Mouse (Mus musculus) kidney, embryonic 14.5 days (tissue): ENCODE results near the gene Sdr9c7. TPM values are rescaled to one million over a fixed set of nuclear protein-coding genes. Genes with fewer than 3 reads are reported as not detected.
A peak's percentile ranks its signal among the peaks of the same experiment; 100 is the strongest.

Experiments used
- ATAC-seq: fragments of 200-750 bp; cut with Nextera tagmentation; 2 replicates; pipeline ENCODE4 v1.8.0; 2017; ENCODE audit warnings: moderate number of reproducible peaks, mild to moderate bottlenecking, moderate TSS enrichment, moderate library complexity; ENCODE audit not compliant: low FRiP score, low TSS enrichment
- H3K27ac ChIP-seq: fragments of 300-500 bp; sonication (generic); 2 replicates; pipeline ENCODE4 v1.5.1; 2014; ENCODE audit warnings: low read depth, mild to moderate bottlenecking, low read length, moderate library complexity, mixed read lengths
- H3K27me3 ChIP-seq: fragments of 300-500 bp; sonication (generic); 2 replicates; pipeline ENCODE4 v1.6.1; 2014; ENCODE audit warnings: mild to moderate bottlenecking, low read length; ENCODE audit not compliant: control insufficient read depth, insufficient read depth
- H3K36me3 ChIP-seq: fragments of 300-500 bp; sonication (generic); 2 replicates; pipeline ENCODE4 v1.6.1; 2014; ENCODE audit warnings: low read length, mixed read lengths; ENCODE audit not compliant: control insufficient read depth, insufficient read depth
- H3K4me1 ChIP-seq: fragments of 300-500 bp; sonication (generic); 2 replicates; pipeline ENCODE4 v1.6.1; 2014; ENCODE audit warnings: low read length, mixed read lengths; ENCODE audit not compliant: control insufficient read depth, insufficient read depth
- H3K4me2 ChIP-seq: fragments of 300-500 bp; sonication (generic); replicated peaks from 2 replicates; pipeline ENCODE4 v1.6.1; 2014; ENCODE audit warnings: low read depth, mild to moderate bottlenecking, low read length
- H3K4me3 ChIP-seq: fragments of 300-500 bp; sonication (generic); 2 replicates; pipeline ENCODE4 v1.5.1; 2014; ENCODE audit warnings: mild to moderate bottlenecking, low read length
- H3K9ac ChIP-seq: fragments of 300-500 bp; sonication (generic); 2 replicates; pipeline ENCODE4 v1.6.1; 2014; ENCODE audit warnings: low read depth, mild to moderate bottlenecking, low read length, moderate library complexity
- H3K9me3 ChIP-seq: fragments of 300-500 bp; sonication (generic); 2 replicates; pipeline ENCODE4 v1.6.1; 2016; ENCODE audit warnings: low read length; ENCODE audit not compliant: control insufficient read depth
- WGBS: fragments of 180-500 bp; shearing (Covaris S2); extraction: QIAGEN DNeasy Blood & Tissue Kit; methylation state at CpG from one replicate; pipeline ENCODE4 v1.1.7; 2014; 5-methylcytosine and 5-hydroxymethylcytosine counted together
- polyA plus RNA-seq: library from polyadenylated mRNA; unstranded; fragments of >200 nt; fragmentation: Nextera tagmentation; extraction: Ambion mirVana; gene quantifications from 2 replicates; pipeline ENCODE4 v1.2.1, GENCODE M21; 2014

The Sdr9c7 gene
- polyA plus RNA-seq, 1 experiment from 2014 or later = not detected

- no peaks in the 10 kb centered on the region for H3K9me3 ChIP-seq
- no peak overlapping the region for H3K4me2 ChIP-seq
- peak; percentile 82 for ATAC-seq
- H3K27ac ChIP-seq = no peak overlapping the region
- no peak overlapping the region for H3K9ac ChIP-seq
- no peaks in the 10 kb centered on the region for H3K36me3 ChIP-seq
- WGBS = 26% methylated on average over 5 of the region's 5 CpGs
- no peaks in the 10 kb centered on the region for H3K4me1 ChIP-seq
- no peaks in the 10 kb centered on the region for H3K27me3 ChIP-seq
- no peak overlapping the region for H3K4me3 ChIP-seq
Measured at GRCm38 (mm10) chr10:127945432-127946064, 47.2 kb downstream of the Sdr9c7 start.

- H3K4me2 ChIP-seq = no peak overlapping the region
- no peaks in the 10 kb centered on the region for H3K4me1 ChIP-seq
- no peak overlapping the region for H3K9ac ChIP-seq
- no peak overlapping the region for H3K4me3 ChIP-seq
- no peak for ATAC-seq
- H3K27ac ChIP-seq = no peak overlapping the region
- H3K36me3 ChIP-seq = no peaks in the 10 kb centered on the region
- H3K27me3 ChIP-seq = no peaks in the 10 kb centered on the region
- 81% methylated on average over 4 of the region's 4 CpGs for WGBS
- no peaks in the 10 kb centered on the region for H3K9me3 ChIP-seq
Measured at GRCm38 (mm10) chr10:127949596-127950130, 51.3 kb downstream of the Sdr9c7 start.

GRCm38 (mm10) chr10:127951390-127951789 lies 53.1 kb downstream of the Sdr9c7 start:
- H3K27me3 ChIP-seq = no peaks in the 10 kb centered on the region
- H3K9me3 ChIP-seq = no peaks in the 10 kb centered on the region
- H3K4me1 ChIP-seq = 0 out of 2 replicates have a peak, but pooled peaks cover 1% of the 10 kb centered on the region
- 77% methylated on average over 9 of the region's 9 CpGs for WGBS
- no peak overlapping the region for H3K4me2 ChIP-seq
- no peak for ATAC-seq
- H3K36me3 ChIP-seq = no peaks in the 10 kb centered on the region
- H3K27ac ChIP-seq = no peak overlapping the region
- no peak overlapping the region for H3K9ac ChIP-seq
- no peak overlapping the region for H3K4me3 ChIP-seq

GRCm38 (mm10) chr10:127951821-127952220 lies 53.5 kb downstream of the Sdr9c7 start:
- Histone ChIP-seq H3K9ac (no peak overlapping the region), H3K36me3 (no peaks in the 10 kb centered on the region), H3K4me3 (no peak overlapping the region), H3K27ac (no peak overlapping the region), H3K4me2 (no peak overlapping the region), H3K27me3 (no peaks in the 10 kb centered on the region), H3K4me1 (0 out of 2 replicates have a peak, but pooled peaks cover 4% of the 10 kb centered on the region), H3K9me3 (no peaks in the 10 kb centered on the region)
- ATAC-seq = no peak
- WGBS = 77% methylated on average over 4 of the region's 4 CpGs

- H3K4me1 ChIP-seq = 0 out of 2 replicates have a peak, but pooled peaks cover 4% of the 10 kb centered on the region
- H3K9me3 ChIP-seq = no peaks in the 10 kb centered on the region
- H3K27me3 ChIP-seq = no peaks in the 10 kb centered on the region
- no peak for ATAC-seq
- H3K9ac ChIP-seq = no peak overlapping the region
- no peak overlapping the region for H3K4me2 ChIP-seq
- no peaks in the 10 kb centered on the region for H3K36me3 ChIP-seq
- 74% methylated on average over 4 of the region's 4 CpGs for WGBS
- H3K4me3 ChIP-seq = no peak overlapping the region
- H3K27ac ChIP-seq = no peak overlapping the region
Measured at GRCm38 (mm10) chr10:127955034-127955433, 56.7 kb downstream of the Sdr9c7 start.

GRCm38 (mm10) chr10:127956168-127956816 lies 58.0 kb downstream of the Sdr9c7 start:
- Histone ChIP-seq H3K4me1 (0 out of 2 replicates have a peak, but pooled peaks cover 4% of the 10 kb centered on the region), H3K4me3 (no peak overlapping the region), H3K36me3 (no peaks in the 10 kb centered on the region), H3K4me2 (no peak overlapping the region), H3K9me3 (no peaks in the 10 kb centered on the region), H3K27ac (no peak overlapping the region), H3K27me3 (no peaks in the 10 kb centered on the region), H3K9ac (no peak overlapping the region)
- WGBS = 61% methylated on average over 16 of the region's 16 CpGs
- ATAC-seq = peak; percentile 57; the same call in 1 of the 2 replicates

- H3K4me2 ChIP-seq = no peak overlapping the region
- H3K27me3 ChIP-seq = no peaks in the 10 kb centered on the region
- H3K4me3 ChIP-seq = no peak overlapping the region
- H3K9me3 ChIP-seq = no peaks in the 10 kb centered on the region
- 0 out of 2 replicates have a peak, but pooled peaks cover 4% of the 10 kb centered on the region for H3K4me1 ChIP-seq
- no peaks in the 10 kb centered on the region for H3K36me3 ChIP-seq
- ATAC-seq = no peak
- no peak overlapping the region for H3K9ac ChIP-seq
- WGBS = 93% methylated on average over 7 of the region's 7 CpGs
- no peak overlapping the region for H3K27ac ChIP-seq
Measured at GRCm38 (mm10) chr10:127959161-127959679, 60.9 kb downstream of the Sdr9c7 start.
